Mouse (Mus musculus) liver, embryonic 14.5 days (tissue): Measurements from ENCODE around the gene Mcmbp.

Experiments used
- CTCF ChIP-seq: IDR thresholded peaks from 2 replicates; pipeline ENCODE4 v1.5.1; 2016; ENCODE audit warnings: antibody characterized with exemption, low read depth, control low read depth
- EP300 ChIP-seq: IDR thresholded peaks from 2 replicates; pipeline ENCODE4 v1.6.1; 2016; ENCODE audit warnings: antibody characterized with exemption, low read depth

- TF ChIP-seq CTCF (no peak), EP300 (no peak)
These were observed 11.6 kb downstream of the Mcmbp start for GRCm38 (mm10) chr7:128728738-128729137.
